Mouse (Mus musculus): Measurements from ENCODE around the gene Snx27.
A peak's percentile ranks its signal among the peaks of the same experiment; 100 is the strongest.

Snx27 gene

DNA sequence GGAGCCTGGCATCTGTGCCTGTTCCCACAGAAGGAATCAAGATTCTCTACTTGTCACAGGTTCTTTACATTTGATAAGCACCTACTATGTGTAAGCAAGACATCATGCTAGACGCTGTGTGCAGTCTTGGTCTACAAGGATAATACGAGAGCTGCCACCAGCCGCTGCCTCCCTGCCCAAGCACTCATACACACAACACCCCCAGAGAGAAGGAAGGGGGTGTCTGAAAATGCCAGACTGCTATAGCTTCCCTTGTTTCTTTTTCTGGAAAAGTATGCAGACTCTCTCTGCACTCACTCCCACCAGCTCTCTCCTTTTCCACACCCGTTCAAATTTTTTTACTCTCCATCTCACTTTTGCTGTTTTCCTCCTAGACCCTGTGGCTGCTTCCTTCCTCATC is 105.1 kb downstream of the Snx27 start:
- DNase-seq (ENCODE audit: low spot score in 2 of 2) = no peak

- DNase-seq (ENCODE audit: low spot score in 2 of 2) = no peak
Observed at GRCm38 (mm10) chr3:94476301-94477035, 106.0 kb downstream of the Snx27 start.

DNA sequence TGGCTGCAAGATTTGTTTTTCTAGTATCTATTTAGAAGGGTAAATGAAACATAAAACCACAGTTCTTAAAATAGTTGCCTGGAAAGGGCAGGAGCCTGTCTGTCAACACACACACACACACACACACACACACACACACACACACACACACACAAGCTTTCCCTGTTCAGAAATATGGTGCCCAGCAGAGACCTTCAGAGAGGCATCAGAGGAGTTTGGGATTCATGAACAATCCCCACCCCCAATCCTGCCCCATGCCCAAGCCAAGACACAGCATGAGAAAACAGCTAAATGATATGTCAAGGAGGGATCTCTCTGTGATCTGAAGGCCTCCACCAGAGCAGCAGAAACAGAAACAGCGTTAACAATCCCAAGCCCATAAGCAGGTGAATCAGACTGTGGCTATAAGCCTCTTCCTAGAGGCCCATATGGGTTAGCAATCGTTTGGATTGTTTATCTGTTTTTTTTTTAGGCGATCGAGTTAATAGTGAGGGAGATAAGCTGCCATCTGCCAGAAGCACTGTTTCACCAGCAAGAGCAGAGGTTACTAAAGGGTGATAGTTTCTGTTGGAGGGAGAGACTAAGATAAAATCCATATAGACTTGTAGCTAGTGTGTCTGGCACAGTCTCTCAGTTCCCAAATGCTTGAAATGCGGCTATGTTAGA is 108.8 kb downstream of the Snx27 start:
- no peak for DNase-seq (ENCODE audit: low spot score in 2 of 2)

- no peak for DNase-seq (ENCODE audit: low spot score in 2 of 2)
Observed at GRCm38 (mm10) chr3:94473115-94473505, 109.4 kb downstream of the Snx27 start.

DNA sequence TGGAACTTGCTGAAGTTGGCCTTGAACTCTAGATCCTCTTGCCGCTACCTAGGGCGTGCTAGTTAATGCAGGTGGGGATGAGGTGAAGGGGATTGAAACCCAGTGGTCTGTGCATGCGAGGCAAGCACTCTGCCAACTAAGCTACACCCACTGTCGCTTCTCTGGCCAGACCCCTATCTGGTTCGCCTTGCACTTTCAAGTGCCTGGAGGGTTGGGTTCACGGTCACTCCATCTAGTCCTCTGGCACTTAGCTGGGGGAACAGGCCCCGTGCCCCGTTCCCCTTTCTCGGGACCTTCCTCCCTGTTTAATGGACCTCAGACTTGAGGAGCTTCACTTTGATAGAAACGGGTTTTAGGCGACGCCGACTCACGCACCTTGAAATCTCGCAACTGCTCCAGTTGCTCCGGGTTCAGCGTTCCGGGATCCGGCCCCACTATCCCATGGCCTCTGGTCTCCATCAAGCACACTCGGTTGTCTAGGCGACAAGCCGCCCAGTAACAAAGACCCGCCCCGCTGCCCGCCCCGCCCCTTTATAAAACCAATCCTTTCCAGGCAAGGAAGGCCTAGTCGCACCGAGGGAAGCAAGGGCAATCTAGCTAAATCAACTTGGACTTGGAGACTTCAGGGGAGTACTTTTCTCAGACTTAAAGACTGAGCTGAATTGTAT is 109.9 kb downstream of the Snx27 start:
- no peak for DNase-seq (ENCODE audit: low spot score in 2 of 2)

DNA sequence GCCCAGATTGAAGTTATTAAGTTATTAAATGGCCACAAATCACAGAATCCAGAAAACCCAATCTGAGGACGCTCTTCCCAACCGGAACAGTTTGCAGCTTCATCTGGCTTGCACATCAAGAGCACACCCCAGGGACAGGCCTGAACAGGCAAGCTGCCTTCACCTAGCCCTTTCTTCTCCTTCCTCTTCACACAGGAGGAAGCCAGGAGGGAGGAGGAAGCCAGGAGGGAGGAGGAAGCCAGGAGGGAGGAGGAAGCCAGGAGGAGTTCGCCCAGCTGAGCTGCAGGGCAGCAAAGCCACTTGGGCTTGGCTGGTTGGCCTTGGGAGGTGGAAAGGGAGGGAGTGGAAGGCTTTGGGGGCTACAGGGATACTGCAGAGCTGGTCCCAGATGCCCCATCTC is 113.6 kb downstream of the Snx27 start:
- DNase-seq (ENCODE audit: low spot score in 2 of 2) = no peak

DNA sequence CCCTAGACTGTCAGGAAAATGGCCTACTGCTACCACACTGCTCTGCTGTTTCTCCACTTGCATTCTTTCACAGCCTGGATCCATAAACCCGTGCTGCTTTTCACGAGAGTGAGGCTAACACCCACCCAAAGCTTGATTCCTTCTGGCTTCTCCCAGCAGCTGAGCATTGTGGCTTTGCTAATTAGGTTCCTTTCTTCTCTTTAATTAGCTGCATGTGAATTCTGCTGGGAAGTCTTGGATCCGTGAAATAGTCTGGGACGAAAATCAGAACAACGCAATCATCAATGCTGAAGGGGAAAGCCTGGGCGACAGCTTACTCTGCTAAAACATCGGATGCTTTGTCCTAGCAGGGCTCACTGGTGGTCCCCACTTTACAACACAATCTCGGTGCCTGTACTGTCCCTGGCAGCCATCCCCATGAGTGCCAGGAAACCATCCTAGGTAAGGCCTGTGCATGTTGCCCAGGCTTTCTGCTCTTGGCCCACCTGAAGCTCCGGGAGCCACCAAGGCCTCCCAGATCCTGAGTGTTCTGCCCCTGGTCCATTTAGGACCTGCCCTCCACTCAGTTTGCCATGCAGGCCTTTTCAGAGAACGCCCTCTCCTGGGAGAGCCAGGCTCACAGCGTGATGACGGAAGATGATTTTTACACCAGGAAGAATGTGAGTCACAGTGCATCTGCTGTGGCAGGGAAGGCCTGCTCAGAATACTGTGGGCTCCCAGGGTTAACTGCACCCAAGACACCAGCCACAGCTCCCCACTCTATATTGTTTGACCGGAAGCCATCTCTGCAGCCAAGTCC is 116.7 kb downstream of the Snx27 start:
- DNase-seq (ENCODE audit: low spot score in 2 of 2) = no peak

DNA sequence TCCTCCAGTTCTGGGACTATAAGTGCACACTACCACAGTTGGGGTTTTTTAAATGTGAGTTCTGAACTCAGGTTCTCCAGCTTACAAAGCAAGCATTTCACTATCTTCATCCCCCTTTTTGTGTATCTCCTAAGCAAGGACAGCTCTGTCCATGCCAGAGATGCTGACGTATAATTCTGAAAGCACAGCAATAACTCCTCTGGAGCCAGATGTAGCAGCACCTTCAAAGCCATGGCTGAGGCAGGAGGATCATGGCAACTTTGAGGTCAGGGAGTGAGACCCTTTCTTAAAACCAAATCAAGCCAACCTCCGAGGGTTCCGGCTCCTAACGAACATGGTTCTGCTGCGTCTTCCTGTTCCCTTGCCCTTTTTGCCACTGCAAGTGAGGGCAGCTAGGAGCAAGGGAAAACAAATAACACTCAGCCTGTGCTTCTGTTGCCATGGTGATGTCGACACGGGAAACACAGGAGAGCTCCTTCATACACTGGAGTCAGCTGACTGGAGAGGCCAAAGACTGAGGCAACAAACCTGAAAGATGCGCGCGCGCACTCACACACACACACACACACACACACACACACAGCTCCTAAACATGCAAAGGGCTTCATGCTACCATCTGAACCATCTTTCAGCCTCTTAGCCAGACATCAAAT is 118.5 kb downstream of the Snx27 start:
- no peak for DNase-seq (ENCODE audit: low spot score in 2 of 2)

DNA sequence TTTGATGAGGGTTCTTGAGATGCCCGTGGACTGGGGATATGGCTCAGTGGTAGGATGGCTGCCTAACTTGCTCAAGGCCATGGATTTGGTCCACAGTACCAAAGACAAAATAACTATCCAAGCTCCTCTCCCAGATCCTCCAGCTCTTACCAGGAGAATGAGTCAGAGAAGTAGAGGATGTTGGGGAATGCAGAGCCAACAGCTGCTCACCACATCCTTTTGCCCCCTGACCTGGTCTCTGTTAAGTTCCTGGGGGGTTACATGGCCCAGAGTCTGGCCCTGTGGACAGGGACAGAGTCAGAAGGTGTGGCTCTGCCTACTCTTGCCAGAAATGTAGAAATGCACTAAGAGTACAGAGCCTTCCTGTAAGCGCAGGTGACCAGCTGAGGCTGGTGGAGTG is 122.7 kb downstream of the Snx27 start:
- DNase-seq (ENCODE audit: low spot score in 2 of 2) = no peak

- DNase-seq (ENCODE audit: low spot score in 2 of 2) = no peak
Observed at GRCm38 (mm10) chr3:94457055-94457454, 125.5 kb downstream of the Snx27 start.

DNA sequence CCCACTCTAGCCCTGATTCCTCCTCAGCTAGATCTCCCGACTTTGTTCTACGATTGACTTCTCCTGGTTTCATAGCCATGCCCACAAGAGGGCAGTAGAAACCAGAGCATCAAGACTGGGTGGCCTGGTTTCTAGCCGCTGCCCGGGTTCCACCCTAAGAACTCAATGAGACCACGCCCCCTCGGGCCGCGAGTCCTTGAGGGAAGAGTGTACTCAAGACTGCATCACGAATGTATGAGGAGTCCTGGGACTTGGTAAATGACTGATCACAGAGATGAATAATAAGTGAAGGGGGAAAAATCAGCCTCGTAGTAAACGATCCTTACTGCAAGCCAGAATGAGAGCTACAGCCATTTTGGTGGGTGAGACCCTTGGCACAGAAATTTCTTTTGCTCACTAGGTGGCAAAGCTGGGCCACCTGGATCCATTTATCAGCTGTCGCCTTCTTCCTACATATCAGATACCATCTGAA is 126.0 kb downstream of the Snx27 start:
- peak; percentile 72 to 81 for DNase-seq (ENCODE audit: low spot score in 2 of 2)

DNA sequence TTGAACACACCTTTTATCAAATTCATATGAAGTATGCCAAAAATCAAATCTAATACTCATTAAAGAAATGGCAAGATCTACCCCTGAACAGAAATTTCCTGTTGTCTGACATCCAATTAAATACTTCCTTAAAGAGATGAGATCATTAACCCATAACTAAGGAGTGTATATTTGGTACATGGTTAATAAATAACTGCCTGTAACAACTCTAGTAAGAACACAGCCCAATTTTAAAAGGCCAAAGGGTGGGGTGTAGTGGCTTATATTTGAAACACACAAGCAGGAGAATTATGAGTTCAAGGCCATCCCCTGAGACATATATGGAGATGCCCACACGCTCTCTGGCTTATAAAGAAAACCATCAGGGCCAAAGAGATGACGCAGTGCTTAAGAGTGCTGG is 133.1 kb downstream of the Snx27 start:
- DNase-seq (ENCODE audit: low spot score in 2 of 2) = no peak
